Mouse (Mus musculus): ENCODE data around the gene Sptssa.
"Not testable (repeated sequence)": the region's sequence is repeated elsewhere in the genome, so short reads cannot be mapped to it uniquely, and the experiment has no call there.

The Sptssa gene

GRCm38 (mm10) chr12:54656396-54657171, at the start of gene Sptssa:
Sptssa (minus strand) TSS chr12:54656573.
- peak; percentile 96 to 98 for DNase-seq (ENCODE audit: low spot score in 2 of 2)

GRCm38 (mm10) chr12:54699394-54699793, 43.0 kb upstream of the Sptssa start:
- DNase-seq (ENCODE audit: low spot score in 2 of 2): no peak

- DNase-seq (ENCODE audit: low spot score in 2 of 2): no peak
Measured at GRCm38 (mm10) chr12:54697791-54698250, 41.4 kb upstream of the Sptssa start.

- no peak for DNase-seq (ENCODE audit: low spot score in 2 of 2)
Measured at GRCm38 (mm10) chr12:54697003-54697597, 40.7 kb upstream of the Sptssa start.

- DNase-seq (ENCODE audit: low spot score in 2 of 2): peak; percentile 90 to 94
Measured at GRCm38 (mm10) chr12:54696242-54697002, 40.0 kb upstream of the Sptssa start.

GRCm38 (mm10) chr12:54695511-54696241, 39.3 kb upstream of the Sptssa start, which contains the start of gene Eapp:
Eapp (minus strand) TSS chr12:54695897.
- peak; percentile 93 to 96 for DNase-seq (ENCODE audit: low spot score in 2 of 2)

GRCm38 (mm10) chr12:54694847-54695510, 38.6 kb upstream of the Sptssa start:
- DNase-seq (ENCODE audit: low spot score in 2 of 2): no peak

- no peak for DNase-seq (ENCODE audit: low spot score in 2 of 2)
Measured at GRCm38 (mm10) chr12:54689082-54689481, 32.7 kb upstream of the Sptssa start.

GRCm38 (mm10) chr12:54683182-54683581, 26.8 kb upstream of the Sptssa start:
- no peak for DNase-seq (ENCODE audit: low spot score in 2 of 2)

- DNase-seq (ENCODE audit: low spot score in 2 of 2): no peak
Measured at GRCm38 (mm10) chr12:54676709-54677108, 20.3 kb upstream of the Sptssa start.

- no peak for DNase-seq (ENCODE audit: low spot score in 2 of 2)
Measured at GRCm38 (mm10) chr12:54675396-54675795, 19.0 kb upstream of the Sptssa start.

- DNase-seq (ENCODE audit: low spot score in 2 of 2): no peak
Measured at GRCm38 (mm10) chr12:54671262-54671661, 14.9 kb upstream of the Sptssa start.

- DNase-seq (ENCODE audit: low spot score in 2 of 2): no peak
Measured at GRCm38 (mm10) chr12:54668141-54668540, 11.8 kb upstream of the Sptssa start.

GRCm38 (mm10) chr12:54665526-54665925, 9.2 kb upstream of the Sptssa start:
- DNase-seq (ENCODE audit: low spot score in 2 of 2): no peak

GRCm38 (mm10) chr12:54661470-54661869, 5.1 kb upstream of the Sptssa start:
- DNase-seq (ENCODE audit: low spot score in 2 of 2): not testable (repeated sequence)

- DNase-seq (ENCODE audit: low spot score in 2 of 2): peak in 1 of 2 experiments; percentile 36
Measured at GRCm38 (mm10) chr12:54659901-54660300, 3.5 kb upstream of the Sptssa start.

- no peak for DNase-seq (ENCODE audit: low spot score in 2 of 2)
Measured at GRCm38 (mm10) chr12:54658425-54659092, 2.2 kb upstream of the Sptssa start.

- DNase-seq (ENCODE audit: low spot score in 2 of 2): peak in 1 of 2 experiments; percentile 53
Measured at GRCm38 (mm10) chr12:54657951-54658350, 1.6 kb upstream of the Sptssa start.

GRCm38 (mm10) chr12:54657226-54657625, 853 bp upstream of the Sptssa start:
- no peak for DNase-seq (ENCODE audit: low spot score in 2 of 2)

GRCm38 (mm10) chr12:54656039-54656395, 356 bp downstream of the Sptssa start:
- DNase-seq (ENCODE audit: low spot score in 2 of 2): no peak

Measured in spleen, postnatal 4 days (tissue).